Mouse (Mus musculus): Measurements from ENCODE around the gene Olfr1107.

Olfr1107 gene

GRCm38 (mm10) chr2:87075717-87076116 is at the start of gene Olfr1107:
TSS of gene Olfr1107 (minus strand) at chr2:87075817.
- in situ Hi-C loops (cut with MboI, MseI) = no loop called here

DNA sequence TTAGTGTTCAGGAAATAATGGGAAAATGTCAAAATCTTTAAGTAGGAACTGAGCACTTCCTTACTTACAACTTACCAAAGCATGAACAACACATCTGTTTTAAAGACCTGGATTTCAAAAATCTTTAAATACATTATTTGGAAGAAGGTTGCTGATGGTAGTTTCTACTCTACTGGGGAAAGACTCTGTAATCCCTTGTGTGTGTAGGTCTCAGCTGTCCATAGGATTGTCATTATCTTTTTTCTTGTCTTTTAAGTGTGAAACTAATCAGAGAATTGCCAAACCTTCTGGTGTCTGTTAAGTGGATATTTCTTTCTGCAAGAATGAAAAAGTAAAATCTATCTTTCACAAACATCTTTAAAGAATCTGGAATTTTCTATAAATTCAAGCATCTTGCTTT is 38.9 kb upstream of the Olfr1107 start, which contains the start of gene Olfr259:
Gene Olfr259 (minus strand): TSS at position 101 of the 400 bp plus-strand sequence.
- in situ Hi-C loops (cut with MboI, MseI) = loop anchor here in 1 of 2 experiments (10.0 kb wide), 1 partner anchor 530 kb away; the partner anchor contains the start of gene Olfr1133

- in situ Hi-C loops (cut with MboI, MseI) = no loop called here
Observed at GRCm38 (mm10) chr2:87095908-87096307, 20.3 kb upstream of the Olfr1107 start, which contains the start of gene Olfr1109. TSS of gene Olfr1109 (minus strand) at chr2:87096008.

DNA sequence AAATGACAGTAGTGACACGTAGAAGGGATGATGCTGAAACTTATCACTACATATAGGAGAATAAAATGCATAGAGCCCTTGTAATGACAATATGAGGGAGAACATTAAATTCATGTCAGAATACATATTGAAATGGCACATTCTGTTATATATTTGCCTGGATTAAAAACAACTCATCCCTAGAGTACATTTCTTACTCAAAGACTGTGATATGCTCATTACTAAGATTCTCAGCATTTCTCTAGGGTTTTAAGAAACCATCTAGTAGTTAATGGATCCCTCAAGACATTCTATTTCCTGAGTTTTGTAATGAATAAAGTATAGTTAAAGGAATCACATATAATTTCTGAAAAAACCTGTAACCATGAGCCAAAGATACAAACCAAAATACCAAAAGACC is 23.4 kb downstream of the Olfr1107 start, which contains the start of gene Olfr1106:
Gene Olfr1106 (minus strand): TSS at position 101 of the 400 bp plus-strand sequence.
- in situ Hi-C loops (cut with MboI, MseI) = no loop called here

DNA sequence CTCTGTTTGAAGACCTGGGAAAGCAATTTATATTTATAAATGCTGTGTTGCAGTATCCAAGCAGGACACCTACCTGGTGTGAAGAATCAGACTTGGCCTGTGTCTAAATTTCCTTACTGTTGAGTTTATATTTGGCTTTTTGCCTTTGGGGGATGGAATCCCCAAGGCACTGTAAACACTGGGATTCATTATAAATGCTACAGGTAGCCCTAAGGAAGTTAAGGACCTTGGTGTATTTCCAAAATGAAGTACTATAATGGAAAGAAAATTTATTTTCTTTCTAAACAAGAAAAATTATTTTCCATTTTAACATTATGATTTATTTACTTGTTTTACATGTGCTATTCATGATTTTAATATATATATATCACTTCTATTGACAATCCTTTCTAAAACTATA is 39.2 kb downstream of the Olfr1107 start, which contains the start of gene Olfr1105:
Gene Olfr1105 (minus strand): TSS at position 101 of the 400 bp plus-strand sequence.
- in situ Hi-C loops (cut with MboI, MseI) = loop anchor here in 1 of 2 experiments (10.0 kb wide), 1 partner anchor 158 kb away; no protein-coding TSS in a partner anchor

GRCm38 (mm10) chr2:87026980-87027379 is 48.6 kb downstream of the Olfr1107 start, which contains the start of gene Olfr1104:
TSS of gene Olfr1104 (minus strand) at chr2:87027080.
- in situ Hi-C loops (cut with MboI, MseI) = no loop called here

Data from T-helper 17 cell (primary cell).